Mouse (Mus musculus): ENCODE data around the gene Mthfsd. TPM values are rescaled to one million over a fixed set of nuclear protein-coding genes. Genes with fewer than 3 reads are reported as not detected.
A peak's percentile ranks its signal among the peaks of the same experiment; 100 is the strongest.

Mthfsd gene
- total RNA-seq, 2 experiments from 2014 or later, result 11.0 to 12.2 TPM

- intact Hi-C loops (cut with DNase I), result no loop called here
- DNase-seq, result no peak
Measured at GRCm38 (mm10) chr8:121123113-121123512, 14.9 kb upstream of the Mthfsd start.

- no peak for DNase-seq
- intact Hi-C loops (cut with DNase I), result no loop called here
Measured at GRCm38 (mm10) chr8:121122368-121122767, 14.2 kb upstream of the Mthfsd start.

- intact Hi-C loops (cut with DNase I), result no loop called here
Measured at GRCm38 (mm10) chr8:121121704-121122103, 13.5 kb upstream of the Mthfsd start.

GRCm38 (mm10) chr8:121120456-121121419 is 12.5 kb upstream of the Mthfsd start:
- no peak for DNase-seq
- intact Hi-C loops (cut with DNase I), result no loop called here

More at GRCm38 (mm10) chr8:121121704-121122103, 13.5 kb upstream of the Mthfsd start:
- no peak for DNase-seq

- intact Hi-C loops (cut with DNase I), result loop anchor here (5.0 kb wide), 1 partner anchor 472 kb away; the partner anchor contains the start of gene Map1lc3b
- DNase-seq, result no peak
Measured at GRCm38 (mm10) chr8:121119635-121120455, 11.7 kb upstream of the Mthfsd start.

- DNase-seq, result no peak
- intact Hi-C loops (cut with DNase I), result loop anchor here (5.0 kb wide), 1 partner anchor 473 kb away; the partner anchor contains the start of gene Map1lc3b
Measured at GRCm38 (mm10) chr8:121118634-121119420, 10.6 kb upstream of the Mthfsd start.

- no peak for DNase-seq
- intact Hi-C loops (cut with DNase I), result loop anchor here (2.0 to 5.0 kb wide), 2 partner anchors 53 to 474 kb away; partner anchors contain the start of gene Map1lc3b
Measured at GRCm38 (mm10) chr8:121117906-121118305, 9.7 kb upstream of the Mthfsd start.

- intact Hi-C loops (cut with DNase I), result loop anchor here (2.0 to 5.0 kb wide), 2 partner anchors 54 to 475 kb away; partner anchors contain the start of gene Map1lc3b
- DNase-seq, result no peak
Measured at GRCm38 (mm10) chr8:121117186-121117651, 9.0 kb upstream of the Mthfsd start.

GRCm38 (mm10) chr8:121116591-121117185 is 8.5 kb upstream of the Mthfsd start:
- peak in 1 of 2 experiments; percentile 46 for DNase-seq
- intact Hi-C loops (cut with DNase I), result loop anchor here (2.0 to 5.0 kb wide), 2 partner anchors 54 to 476 kb away; partner anchors contain the start of gene Map1lc3b

GRCm38 (mm10) chr8:121115948-121116347 is 7.8 kb upstream of the Mthfsd start, which contains the start of gene Foxc2:
TSS of gene Foxc2 (plus strand) at chr8:121116171.
- intact Hi-C loops (cut with DNase I), result loop anchor here (2.0 to 5.0 kb wide), 2 partner anchors 55 to 476 kb away; partner anchors contain the start of gene Map1lc3b
- DNase-seq, result peak in 1 of 2 experiments; percentile 84

- intact Hi-C loops (cut with DNase I), result loop anchor here (5.0 kb wide), 1 partner anchor 477 kb away; the partner anchor contains the start of gene Map1lc3b
- no peak for DNase-seq
Measured at GRCm38 (mm10) chr8:121115136-121115535, 6.9 kb upstream of the Mthfsd start.

- intact Hi-C loops (cut with DNase I), result loop anchor here (1.0 to 5.0 kb wide), 3 partner anchors 114 to 400 kb away; no protein-coding TSS in a partner anchor
- DNase-seq, result peak; percentile 99
Measured at GRCm38 (mm10) chr8:121113261-121113660, 5.1 kb upstream of the Mthfsd start.

GRCm38 (mm10) chr8:121111145-121111907 is 3.1 kb upstream of the Mthfsd start:
- DNase-seq, result no peak
- intact Hi-C loops (cut with DNase I), result loop anchor here (5.0 kb wide), 1 partner anchor 116 kb away; no protein-coding TSS in a partner anchor

GRCm38 (mm10) chr8:121108657-121109056 is 465 bp upstream of the Mthfsd start:
- DNase-seq, result no peak
- intact Hi-C loops (cut with DNase I), result no loop called here

- DNase-seq, result peak; percentile 79 to 81
- intact Hi-C loops (cut with DNase I), result no loop called here
Measured at GRCm38 (mm10) chr8:121104049-121104818, 4.0 kb downstream of the Mthfsd start.

GRCm38 (mm10) chr8:121093496-121093895 is 14.7 kb downstream of the Mthfsd start:
- no peak for DNase-seq
- intact Hi-C loops (cut with DNase I), result loop anchor here (2.0 kb wide), 2 partner anchors 123 to 415 kb away; no protein-coding TSS in a partner anchor

GRCm38 (mm10) chr8:121092627-121093026 is 15.6 kb downstream of the Mthfsd start:
- DNase-seq, result peak; percentile 86 to 93
- intact Hi-C loops (cut with DNase I), result loop anchor here (1.0 to 2.0 kb wide), 4 partner anchors 122 to 414 kb away; no protein-coding TSS in a partner anchor
